Mouse (Mus musculus) naive thymus-derived CD4-positive, alpha-beta T cell, adult 2 months (primary cell): ENCODE measurements around the gene Atp6v0e2.
A peak's percentile ranks its signal among the peaks of the same experiment; 100 is the strongest.

Experiments
- DNase-seq: peaks from one replicate; pipeline ENCODE4 v3.0.0-alpha.2; 2011; ENCODE audit warnings: low read depth

Atp6v0e2 gene

DNA sequence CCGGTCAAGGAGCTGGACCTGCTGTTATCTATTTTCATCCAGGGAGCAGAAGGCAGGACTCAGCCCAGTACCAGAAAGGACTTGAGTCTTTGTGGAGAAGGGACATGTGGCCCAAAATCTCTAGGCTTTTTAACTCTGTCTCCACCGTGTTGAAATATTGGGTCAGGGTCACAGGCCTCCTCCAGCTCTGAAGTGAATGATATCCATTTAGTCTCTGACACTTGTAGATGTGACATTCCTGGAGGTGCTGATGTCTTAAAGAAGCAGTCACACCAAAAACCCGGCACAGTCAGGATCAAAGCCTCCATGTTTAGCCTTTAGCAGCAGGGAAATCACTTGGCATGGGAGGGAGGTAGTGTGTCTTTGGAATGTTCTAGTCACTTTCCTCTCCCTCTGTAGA, 3.3 kb downstream of the Atp6v0e2 start:
- no peak for DNase-seq

DNA sequence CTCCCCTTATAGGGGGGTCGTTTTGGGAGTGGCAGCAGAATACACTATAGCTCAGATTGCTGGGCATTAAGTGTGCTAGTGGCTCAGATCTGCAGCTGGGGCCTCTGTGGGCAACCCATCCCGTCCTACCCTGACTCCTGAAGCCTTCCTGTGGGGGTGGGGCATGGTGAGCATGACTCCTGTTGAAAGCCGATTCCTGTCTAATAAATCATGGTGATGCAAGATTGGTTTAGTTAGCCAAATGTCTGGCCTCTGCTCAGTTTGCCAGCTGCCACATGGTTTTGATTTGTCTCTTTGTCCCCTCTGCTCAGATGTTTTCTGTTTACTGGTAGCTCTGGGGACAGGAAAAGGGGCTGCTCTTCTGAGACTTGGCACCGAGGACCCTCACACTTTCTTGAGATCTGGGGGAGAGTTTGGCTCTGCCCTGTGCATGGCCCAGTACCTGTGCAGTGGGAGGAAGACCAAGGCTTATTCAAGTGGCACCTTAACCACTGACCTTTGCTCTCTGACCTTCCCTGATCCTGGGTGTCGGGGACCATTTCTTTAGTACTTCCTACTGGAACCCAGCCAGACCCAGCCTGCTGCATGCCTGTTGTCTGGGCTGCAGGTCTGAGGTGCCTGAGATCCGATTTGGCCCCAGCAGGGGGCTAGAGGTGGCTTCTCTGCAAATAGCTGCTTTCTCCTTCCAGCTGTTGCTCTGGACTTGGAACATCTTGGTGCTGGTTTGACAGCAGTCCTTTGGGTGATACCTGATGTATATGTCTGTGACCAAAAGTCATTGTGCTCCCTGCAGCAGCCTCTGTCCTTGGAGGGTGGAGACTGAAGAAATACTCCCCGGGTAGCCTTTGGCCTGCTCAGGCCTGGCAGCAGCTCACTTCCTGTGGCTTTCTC, 4.4 kb downstream of the Atp6v0e2 start:
- no peak for DNase-seq

DNA sequence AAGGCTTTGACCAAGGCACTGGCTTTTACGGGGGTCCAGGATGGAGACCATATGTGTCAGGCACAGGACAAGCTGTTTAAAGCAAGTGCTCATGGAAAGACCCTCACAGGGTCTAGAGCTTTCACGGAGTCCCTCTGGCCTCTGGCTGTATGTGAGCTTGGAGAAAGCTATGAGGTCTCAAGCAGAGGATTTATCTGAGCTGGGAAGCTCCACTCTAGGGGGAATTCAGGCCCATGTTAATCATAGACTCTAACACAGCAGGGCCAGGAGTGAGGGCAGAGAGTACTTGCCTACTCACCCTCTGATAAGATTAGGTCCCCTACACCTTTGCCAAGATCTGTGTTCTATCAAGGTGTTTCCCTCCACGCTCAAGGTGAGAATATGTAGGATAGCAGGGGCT, 5.2 kb downstream of the Atp6v0e2 start:
- no peak for DNase-seq

DNA sequence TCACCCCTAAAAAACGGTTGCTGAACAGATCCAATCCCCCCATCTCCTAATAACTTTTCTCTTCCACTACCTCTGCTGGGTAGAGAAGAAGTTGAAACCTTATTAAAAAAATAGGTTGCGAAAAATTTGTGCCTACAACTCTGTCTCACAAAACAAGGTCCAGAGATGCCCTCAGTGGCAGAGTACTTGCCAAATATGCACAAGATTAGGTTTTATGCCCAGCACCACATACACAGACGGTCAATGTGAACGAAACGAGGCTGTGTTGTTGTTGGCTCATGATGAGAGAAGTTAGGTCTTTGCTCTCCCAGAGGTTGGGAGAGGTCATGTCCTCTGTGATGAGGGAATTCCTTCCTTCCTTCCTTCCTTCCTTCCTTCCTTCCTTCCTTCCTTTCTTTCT, 7.8 kb downstream of the Atp6v0e2 start:
- DNase-seq = no peak

DNA sequence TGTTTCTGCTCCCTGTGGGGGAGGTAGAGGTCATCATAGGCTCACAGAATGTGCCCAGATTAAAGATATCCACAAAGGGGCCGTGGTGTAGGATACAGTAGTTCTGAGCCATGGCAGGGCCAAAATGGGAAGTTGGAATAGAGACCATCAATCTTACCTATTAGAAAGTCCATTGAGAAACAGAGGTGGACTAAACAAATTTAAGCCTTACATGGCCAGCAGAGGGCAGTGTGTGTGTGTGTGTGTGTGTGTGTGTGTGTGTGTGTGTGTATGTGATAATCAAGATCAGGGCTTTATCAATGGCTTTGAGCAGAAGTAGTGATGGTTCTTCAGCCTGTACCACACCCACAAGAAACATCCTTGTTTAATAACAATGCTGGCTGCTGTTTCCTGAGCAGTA, 8.9 kb downstream of the Atp6v0e2 start:
- DNase-seq = peak; percentile 70

DNA sequence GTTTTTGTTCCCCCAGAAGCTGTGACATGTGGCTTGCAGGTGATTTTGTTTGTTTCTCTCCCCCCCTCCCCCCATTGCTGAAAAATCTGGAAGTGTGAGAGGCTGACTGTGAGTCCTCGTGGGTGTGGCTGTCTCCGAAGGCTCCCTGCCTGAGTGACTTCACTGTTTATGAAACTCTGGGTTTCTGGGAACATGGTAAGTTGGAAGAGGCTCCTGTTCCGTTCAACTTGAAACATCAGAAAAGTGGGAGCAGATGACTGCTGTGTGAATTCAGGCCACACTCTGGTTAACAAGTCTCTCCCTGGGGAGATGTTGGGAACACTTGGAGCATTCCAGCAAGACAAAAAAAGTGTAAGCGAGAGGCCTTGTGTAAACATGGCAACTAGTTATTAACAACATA, 9.4 kb downstream of the Atp6v0e2 start:
- DNase-seq = no peak

DNA sequence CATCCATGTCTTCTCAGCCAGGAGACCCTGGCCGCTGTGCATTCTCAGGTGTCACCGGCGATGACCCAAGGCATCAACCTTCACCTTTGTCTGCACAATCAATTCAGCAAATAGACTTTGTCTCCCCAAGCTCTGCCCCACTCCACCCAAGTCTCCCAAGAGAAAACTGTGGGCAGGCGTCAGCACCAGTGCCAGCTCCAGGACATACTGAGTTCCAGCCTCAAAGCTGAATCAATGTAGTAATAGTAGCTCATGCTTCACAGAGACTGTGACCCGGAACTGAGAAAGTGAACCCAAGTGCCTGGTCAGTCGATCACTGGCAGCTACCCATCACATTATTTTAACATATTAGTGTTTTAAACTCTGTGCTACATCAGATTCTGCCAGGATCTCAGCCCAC, 10.9 kb downstream of the Atp6v0e2 start:
- no peak for DNase-seq

DNA sequence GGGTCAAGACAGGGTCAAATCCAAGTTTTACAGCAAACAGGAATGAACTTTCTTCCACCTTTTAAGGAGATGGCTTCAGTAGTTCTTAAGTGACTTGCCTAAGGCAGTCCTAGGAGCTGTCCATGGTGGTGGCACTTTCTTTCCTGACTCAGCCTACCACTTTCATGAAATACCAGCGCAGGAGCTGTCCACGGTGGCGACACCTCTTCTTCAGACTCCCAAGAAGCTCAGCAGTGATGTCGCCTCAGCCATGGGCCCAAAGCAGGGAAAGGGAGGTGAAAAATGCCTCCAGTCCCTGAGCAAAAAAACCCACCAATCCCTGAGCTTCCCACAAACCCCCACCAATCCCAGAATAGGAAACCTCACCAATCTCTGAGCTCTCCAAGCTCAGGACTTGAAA, 15.5 kb downstream of the Atp6v0e2 start:
- DNase-seq = peak; percentile 61

DNA sequence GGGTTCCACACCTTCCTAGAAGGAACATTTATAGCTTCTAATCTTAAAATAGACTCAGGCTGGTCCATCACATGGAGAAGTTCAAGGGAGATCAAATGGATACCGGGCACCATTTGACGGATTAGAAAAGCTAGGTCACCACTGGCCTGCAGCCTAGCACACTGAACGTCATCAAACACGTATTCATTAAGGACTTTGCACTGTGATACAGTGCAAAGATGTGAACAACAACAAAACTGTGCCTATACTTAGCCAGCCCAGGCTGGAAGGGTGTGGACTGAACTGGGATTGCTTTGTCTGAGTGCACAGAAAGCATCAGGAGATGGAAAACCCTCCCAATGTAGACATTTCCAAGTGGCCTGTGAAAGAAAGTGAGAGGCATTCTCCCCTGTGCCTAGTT, 16.4 kb downstream of the Atp6v0e2 start:
- DNase-seq = no peak

DNA sequence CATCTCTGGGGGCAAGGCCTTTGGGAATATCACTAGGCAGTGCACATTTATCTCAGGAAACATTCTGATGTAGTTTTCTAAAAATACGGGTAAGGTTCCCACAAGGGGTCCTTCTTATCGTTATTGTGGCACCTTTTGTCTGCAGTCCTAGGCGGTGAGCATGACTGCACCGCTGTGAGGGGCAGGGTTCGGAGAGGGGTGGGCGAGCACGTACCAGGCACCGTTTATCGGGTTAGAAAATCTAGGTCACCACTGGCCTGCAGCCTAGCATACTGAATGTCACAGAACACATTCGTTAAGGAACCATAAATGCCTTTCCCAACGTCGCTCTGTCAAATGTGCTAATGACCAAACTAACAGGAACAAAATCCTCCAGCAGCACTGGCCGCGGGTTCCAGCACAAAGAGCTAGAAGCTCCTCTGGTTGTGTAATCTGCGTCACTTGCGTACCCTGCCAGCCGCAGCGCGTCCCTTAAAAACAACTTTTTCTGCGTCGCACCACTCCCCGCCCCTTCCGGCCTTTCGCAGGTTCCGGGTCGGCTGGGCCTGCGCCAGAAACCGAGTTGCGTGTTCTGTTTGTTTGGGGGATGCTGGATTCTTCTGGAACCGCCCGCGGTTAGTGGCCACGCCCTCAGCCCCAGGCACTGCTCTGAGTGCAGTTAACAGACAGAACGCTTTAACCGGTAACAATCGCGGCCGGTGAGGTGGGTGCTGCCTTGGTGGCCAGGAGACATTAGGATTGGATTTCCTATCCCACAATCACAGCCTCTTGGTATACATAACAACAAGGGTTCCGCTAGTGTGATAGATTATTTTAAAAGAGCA, 17.1 kb downstream of the Atp6v0e2 start, which contains the start of gene Lrrc61:
Gene Lrrc61, plus strand, starts transcription at position 517 of the 824 bp plus-strand sequence.
- peak; percentile 98 for DNase-seq

DNA sequence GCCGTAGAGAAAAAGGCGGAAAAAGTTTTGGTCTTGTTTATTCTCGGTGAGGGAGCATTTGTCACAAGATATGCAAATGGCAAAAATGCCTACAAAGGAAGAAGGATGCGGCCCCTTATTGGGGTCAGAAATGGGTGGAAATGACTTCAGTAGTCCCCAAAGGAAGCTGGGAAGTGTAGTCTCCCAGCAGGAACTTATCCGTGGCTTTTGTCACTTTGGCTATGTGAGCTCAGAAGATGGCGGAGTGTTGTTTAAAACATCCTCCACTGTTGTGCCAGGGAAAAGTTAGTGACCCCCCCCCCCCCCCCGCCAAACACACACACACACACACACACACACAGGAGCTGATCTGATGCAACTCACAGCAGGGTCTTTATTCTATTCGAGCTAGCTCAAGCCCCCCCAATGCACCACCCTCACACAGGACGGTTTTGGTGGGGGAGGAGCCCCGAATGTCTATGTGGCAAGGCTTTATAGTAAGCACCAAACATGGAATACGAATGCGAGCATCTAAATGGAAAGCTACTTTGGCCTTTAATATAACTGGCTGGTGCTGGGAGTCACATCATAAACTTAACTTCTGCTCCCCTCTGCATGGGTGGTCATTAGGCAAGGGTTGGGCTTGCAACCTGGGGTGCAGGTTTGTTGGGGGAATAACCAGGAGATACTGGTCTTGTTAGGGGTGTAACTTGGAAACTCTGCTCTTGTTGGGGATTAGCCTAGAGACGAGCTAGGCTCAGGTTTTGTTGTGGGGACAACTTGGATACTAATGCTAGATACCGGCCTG, 17.9 kb downstream of the Atp6v0e2 start:
- DNase-seq = peak; percentile 55

DNA sequence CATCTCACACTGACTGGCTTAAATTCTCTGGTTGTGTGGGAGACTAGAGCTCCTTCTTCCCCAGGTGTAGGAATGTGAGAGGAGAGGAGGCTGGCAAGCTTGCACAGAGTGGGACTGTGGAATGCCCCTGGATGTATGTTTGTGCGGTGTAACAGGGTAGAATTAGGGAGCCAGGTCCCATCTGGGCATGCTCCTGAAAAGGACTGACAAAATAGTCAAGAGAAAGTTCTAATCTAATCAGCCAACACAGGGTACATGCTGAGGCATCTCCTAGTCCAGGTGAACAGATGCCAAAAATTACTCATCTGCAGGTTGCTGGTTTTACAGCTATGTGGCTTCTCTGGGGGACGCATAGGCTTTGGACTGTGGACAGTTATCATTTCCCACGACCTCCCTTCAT, 18.5 kb downstream of the Atp6v0e2 start:
- DNase-seq = no peak

DNA sequence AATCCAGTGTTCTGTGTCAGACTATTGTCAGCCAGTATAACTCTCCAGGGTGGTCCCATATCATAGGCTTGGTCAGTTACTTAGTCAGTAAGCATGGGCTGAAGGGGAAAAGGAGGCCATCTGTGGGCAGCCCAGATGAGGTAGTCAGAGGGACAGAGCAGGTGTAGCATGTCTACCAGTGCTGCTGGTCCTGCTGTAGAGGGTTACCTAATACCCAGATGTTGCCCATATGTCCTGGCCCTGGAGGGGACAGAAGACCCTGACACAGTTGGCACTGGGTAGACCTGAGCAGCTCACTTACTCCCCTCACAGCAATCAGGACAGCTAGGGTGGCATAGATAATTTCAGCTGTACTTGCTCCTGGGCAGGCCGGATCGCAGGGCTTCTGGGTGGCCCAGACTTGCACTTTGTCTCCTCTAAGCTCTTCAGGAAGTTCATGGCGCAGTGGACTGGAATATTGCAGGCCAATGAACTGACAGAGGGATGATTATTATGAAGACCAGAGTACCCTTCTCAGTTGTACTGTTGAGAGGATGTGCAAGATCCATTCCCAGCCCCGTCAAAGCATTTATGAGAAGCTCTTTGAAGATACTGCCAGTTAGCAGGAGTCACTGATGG, 28.4 kb downstream of the Atp6v0e2 start:
- no peak for DNase-seq

DNA sequence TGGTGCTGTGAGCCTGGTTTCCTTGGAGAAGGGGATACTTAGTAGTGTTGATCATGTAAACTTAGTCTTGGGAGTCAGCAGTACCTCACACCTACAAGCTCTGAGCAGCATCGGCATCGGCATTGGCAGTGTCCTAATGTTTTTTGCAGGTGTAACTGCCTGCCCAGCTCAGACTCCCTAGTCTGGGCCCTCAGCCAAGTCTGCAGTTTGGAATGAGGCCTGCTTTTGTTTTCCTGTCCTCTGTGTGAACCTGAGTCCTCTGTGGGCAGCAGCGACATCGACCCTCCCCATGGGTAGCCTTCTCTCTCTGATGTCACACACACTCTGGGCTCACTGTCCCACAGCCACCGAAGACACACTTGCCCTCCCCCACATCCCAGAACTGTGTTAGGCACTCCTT, 28.9 kb downstream of the Atp6v0e2 start:
- DNase-seq = no peak

DNA sequence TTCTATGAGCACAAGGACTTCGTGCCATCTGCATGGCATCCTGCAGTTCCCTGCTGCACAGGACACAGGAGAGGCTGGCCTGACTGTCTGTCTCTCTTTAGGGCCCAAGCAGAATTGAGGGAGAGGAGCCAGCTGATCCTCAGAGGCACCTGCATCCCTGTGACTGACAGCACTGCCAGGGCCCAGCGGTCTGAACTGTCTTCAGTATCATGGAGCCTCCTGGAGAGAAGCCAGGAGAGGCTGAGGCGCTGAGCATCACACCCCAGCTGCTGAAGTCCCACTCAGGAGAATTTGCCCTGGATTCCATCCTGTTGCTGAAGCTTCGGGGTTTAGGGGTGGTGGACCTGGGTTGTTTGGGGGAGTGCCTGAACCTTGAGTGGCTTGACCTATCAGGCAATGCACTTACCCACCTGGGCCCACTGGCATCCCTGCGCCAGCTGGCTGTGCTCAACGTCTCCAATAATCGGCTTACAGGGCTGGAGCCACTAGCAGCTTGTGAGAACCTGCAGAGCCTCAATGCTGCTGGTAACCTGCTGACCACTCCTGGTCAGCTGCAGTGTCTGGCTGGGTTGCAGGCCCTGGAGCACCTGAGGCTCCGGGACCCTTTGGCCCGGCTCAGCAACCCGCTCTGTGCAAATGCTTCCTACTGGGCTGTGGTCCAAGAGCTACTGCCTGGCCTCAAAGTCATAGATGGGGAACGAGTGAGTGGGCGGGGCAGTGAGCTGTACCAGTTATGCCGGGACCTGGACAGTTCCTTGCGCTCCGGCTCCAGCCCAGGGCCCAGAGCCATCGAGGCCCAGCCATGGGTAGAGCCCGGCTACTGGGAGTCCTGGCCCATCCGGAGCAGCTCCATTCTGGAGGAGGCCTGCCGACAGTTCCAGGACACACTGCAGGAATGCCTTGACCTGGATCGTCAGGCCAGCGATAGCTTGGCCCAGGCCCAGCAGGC, 30.9 kb downstream of the Atp6v0e2 start:
- DNase-seq = no peak

DNA sequence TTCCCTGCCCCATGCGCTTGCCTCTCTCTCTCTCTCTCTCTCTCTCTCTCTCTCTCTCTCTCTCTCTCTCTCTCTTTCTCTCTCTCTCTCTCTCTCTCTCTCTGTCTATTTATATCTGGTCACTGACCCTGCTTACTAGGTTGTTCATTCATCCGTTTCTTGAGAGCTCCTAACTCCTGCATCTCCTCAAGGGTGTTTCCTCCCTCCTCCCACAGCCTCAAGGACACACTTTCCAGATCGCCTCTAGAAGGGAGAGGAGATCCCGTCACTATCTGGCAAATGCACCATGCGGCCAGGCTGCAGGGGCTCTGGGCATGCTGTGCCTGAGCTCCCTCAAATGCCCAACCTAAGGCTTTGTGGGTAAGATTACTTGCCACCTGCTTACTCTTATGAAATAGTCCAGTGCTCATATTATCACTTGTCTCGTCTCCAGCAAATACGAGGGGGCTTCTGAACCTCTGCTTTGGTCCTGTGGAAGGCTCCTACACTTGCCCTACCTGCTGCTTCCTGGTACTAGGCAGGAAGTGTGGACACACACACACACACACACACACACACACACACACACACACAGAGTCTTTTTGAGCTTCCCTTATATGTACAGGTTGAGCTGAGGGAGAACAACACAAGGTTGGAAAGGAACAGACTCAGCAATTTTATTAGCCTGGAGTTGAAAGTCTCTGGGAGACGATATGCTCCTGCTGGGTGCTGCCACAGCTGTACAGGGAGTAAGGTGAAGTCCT, 31.8 kb downstream of the Atp6v0e2 start:
- peak; percentile 57 for DNase-seq

DNA sequence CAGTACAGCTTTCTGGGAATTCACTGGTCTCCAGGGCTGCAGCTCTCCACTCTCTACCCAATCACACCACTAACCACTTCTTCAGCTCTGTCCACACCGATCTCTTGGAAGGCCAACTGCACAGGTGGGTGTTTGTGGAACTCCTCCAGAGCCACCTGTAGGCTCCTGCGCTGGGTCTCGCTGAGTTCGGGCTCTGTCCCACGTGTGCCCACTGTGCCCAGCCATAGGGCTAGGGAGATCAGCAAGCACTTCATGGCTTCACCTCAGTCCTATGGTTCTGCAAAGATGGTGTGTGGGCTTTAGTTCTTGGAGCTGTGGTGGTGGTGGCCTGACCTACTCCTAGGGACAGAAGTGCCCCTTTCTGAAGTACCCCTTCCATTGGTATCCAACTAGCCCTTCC, 34.6 kb downstream of the Atp6v0e2 start:
- no peak for DNase-seq

DNA sequence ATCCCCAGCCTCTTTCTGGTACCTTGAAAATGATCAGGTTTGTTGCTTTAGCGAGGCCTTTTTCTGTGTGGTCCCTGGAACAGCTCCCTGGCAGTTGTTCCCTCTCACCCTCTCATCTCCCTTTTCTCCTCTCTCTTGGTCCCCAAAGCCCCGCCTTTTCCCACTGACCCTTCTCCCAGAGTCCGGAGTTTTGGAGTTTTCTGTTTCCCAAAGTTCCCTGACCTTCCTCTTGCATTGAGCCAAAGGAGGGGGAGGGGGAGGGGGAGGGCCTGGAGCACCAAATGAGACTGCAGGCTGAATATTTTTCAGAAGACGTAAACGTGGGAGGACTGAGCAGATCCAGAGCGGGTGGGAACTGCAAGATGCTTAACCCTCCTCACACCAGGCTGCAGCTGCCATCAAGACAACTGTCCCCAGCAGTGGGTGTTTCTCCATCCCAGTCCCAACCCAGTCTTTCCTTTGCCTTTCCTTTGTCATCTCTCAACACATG, 35.2 kb downstream of the Atp6v0e2 start, which contains the start of gene Rarres2:
Gene Rarres2, minus strand, starts transcription at position 218 of the 490 bp plus-strand sequence.
- DNase-seq = no peak

DNA sequence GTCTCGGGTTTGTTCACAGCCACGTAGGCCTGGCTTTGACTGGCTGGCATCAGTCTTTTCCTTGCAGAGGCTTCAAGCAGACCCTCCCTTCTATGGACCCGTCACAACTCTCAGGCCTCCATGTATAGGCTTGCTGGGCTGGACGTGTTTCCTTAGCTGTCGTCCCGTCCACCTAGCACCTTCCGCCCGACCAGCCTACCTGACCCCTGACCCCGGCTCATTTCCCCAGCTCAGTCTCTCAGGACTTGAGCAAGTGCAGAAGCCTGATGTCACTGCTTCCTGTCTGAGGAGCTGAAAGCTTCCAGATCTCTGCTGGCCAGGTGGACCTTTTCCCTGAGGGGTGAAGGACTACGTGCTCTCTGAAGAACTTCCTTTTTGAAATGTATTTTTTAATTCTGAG, 35.9 kb downstream of the Atp6v0e2 start:
- no peak for DNase-seq

DNA sequence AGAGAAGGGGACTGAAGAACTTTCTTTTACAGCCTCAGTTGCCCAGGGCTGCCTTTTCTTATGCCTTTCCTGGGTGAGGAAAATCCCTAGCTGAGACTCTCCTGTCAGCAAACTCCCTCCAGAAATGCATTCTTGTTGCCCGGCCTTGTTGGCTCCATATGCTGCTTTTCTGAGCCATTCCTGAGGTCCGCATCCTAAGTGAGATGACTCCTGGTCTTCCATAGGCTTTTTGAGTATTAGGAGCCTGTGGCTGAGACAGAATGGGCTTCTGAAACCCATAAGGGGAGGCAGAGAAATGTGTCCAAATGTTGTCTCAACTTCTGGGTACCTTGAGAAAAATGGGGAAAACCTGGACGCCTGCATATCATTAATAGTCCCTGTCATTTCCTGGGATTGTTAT, 36.6 kb downstream of the Atp6v0e2 start:
- DNase-seq = no peak
